Mouse (Mus musculus): ENCODE data around the gene Asf1b. TPM values are rescaled to one million over a fixed set of nuclear protein-coding genes. Genes with fewer than 3 reads are reported as not detected.

The Asf1b gene
- polyA plus RNA-seq, 1 experiment from 2014 or later: 55.8 TPM

- Histone ChIP-seq H3K4me1 (no peaks in the 10 kb centered on the region), H3K9ac (no peak overlapping the region), H3K4me3 (no peak overlapping the region), H3K27ac (no peak overlapping the region), H3K4me2 (no peak overlapping the region), H3K9me3 (no peaks in the 10 kb centered on the region), H3K27me3 (no peaks in the 10 kb centered on the region), H3K36me3 (peaks cover 98% of the 10 kb centered on the region)
- WGBS: 85% methylated on average over 5 of the region's 5 CpGs
- ATAC-seq (ENCODE audit: insufficient number of reproducible peaks, low FRiP score, low TSS enrichment, low read depth): no peak
Observed at GRCm38 (mm10) chr8:83934222-83934621, 21.1 kb upstream of the Asf1b start.

DNA sequence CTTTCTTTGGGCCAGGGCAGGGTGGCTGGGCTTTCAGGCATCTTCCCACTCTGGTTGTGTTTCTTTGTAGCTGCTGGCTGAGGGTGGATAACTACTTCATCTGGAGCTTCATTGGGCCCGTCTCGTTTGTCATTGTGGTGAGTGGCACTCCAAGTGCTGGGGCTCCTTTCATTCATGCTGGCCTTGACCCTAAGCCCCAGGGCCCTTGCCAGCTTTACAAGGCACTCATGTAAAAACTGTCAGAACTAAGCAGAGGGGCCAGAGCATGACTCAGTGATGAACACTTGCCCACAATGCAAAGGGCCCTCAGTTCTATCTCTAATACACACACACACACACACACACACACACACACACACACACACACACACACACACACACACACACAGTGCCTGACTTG lies 20.3 kb upstream of the Asf1b start:
- Histone ChIP-seq H3K27me3 (no peaks in the 10 kb centered on the region), H3K9ac (no peak overlapping the region), H3K27ac (no peak overlapping the region), H3K4me1 (no peaks in the 10 kb centered on the region), H3K36me3 (peaks cover 96% of the 10 kb centered on the region), H3K4me3 (no peak overlapping the region), H3K9me3 (no peaks in the 10 kb centered on the region), H3K4me2 (no peak overlapping the region)
- WGBS: 90% methylated on average over 2 of the region's 2 CpGs
- ATAC-seq (ENCODE audit: insufficient number of reproducible peaks, low FRiP score, low TSS enrichment, low read depth): no peak

GRCm38 (mm10) chr8:83935435-83935834 lies 19.9 kb upstream of the Asf1b start:
- Histone ChIP-seq H3K9me3 (no peaks in the 10 kb centered on the region), H3K9ac (no peak overlapping the region)

DNA sequence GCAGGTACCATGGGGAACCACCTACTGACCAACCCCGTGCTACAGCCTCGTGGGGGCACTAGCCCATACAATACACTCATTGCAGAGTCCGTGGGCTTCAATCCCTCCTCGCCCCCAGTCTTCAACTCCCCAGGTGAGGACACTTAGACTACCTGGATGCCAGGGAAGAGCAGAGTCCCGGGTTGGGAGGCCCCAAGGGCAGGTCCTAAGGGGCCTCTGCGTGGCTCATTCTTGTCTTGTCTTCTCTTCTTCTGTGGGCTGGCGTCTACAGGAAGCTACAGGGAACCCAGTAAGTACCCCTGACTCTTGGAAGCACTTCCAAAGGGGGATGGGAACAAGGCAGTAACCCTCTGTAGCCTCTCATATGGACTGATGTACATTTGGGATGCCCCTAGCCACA lies 17.7 kb upstream of the Asf1b start:
- no peak overlapping the region for H3K27ac ChIP-seq
- no peak overlapping the region for H3K4me2 ChIP-seq
- H3K9ac ChIP-seq: no peak overlapping the region
- H3K4me3 ChIP-seq: no peak overlapping the region
- WGBS: 93% methylated on average over 7 of the region's 7 CpGs
- H3K36me3 ChIP-seq: peaks cover 72% of the 10 kb centered on the region
- no peaks in the 10 kb centered on the region for H3K27me3 ChIP-seq
- ATAC-seq (ENCODE audit: insufficient number of reproducible peaks, low FRiP score, low TSS enrichment, low read depth): no peak
- no peaks in the 10 kb centered on the region for H3K9me3 ChIP-seq
- no peaks in the 10 kb centered on the region for H3K4me1 ChIP-seq

More at GRCm38 (mm10) chr8:83935435-83935834, 19.9 kb upstream of the Asf1b start:
- H3K4me3 ChIP-seq: no peak overlapping the region
- peaks cover 94% of the 10 kb centered on the region for H3K36me3 ChIP-seq
- no peak overlapping the region for H3K27ac ChIP-seq
- no peak overlapping the region for H3K4me2 ChIP-seq
- no peaks in the 10 kb centered on the region for H3K4me1 ChIP-seq
- no peaks in the 10 kb centered on the region for H3K27me3 ChIP-seq
- ATAC-seq (ENCODE audit: insufficient number of reproducible peaks, low FRiP score, low TSS enrichment, low read depth): no peak
- 92% methylated on average over 8 of the region's 8 CpGs for WGBS

DNA sequence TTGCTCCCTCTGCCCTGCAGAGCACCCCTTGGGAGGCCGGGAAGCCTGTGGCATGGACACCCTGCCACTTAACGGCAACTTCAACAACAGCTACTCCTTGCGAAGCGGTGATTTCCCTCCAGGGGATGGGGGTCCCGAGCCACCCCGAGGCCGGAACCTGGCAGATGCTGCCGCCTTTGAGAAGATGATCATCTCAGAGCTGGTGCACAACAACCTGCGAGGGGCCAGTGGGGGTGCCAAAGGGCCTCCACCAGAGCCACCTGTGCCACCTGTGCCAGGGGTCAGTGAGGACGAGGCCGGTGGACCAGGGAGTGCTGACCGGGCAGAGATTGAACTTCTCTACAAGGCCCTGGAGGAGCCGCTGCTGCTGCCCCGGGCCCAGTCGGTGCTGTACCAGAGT lies 17.0 kb upstream of the Asf1b start:
- Histone ChIP-seq H3K4me2 (no peak overlapping the region), H3K9ac (no peak overlapping the region), H3K36me3 (peaks cover 65% of the 10 kb centered on the region), H3K4me1 (no peaks in the 10 kb centered on the region), H3K27me3 (no peaks in the 10 kb centered on the region), H3K4me3 (no peak overlapping the region), H3K27ac (no peak overlapping the region), H3K9me3 (no peaks in the 10 kb centered on the region)
- 97% methylated on average over 15 of the region's 15 CpGs for WGBS
- ATAC-seq (ENCODE audit: insufficient number of reproducible peaks, low FRiP score, low TSS enrichment, low read depth): no peak

GRCm38 (mm10) chr8:83941066-83941677 lies 14.1 kb upstream of the Asf1b start:
- Histone ChIP-seq H3K27me3 (no peaks in the 10 kb centered on the region), H3K27ac (no peak overlapping the region), H3K4me1 (no peaks in the 10 kb centered on the region), H3K9me3 (no peaks in the 10 kb centered on the region), H3K4me2 (no peak overlapping the region), H3K4me3 (no peak overlapping the region), H3K9ac (no peak overlapping the region), H3K36me3 (peaks cover 38% of the 10 kb centered on the region)
- 73% methylated on average over 6 of the region's 6 CpGs for WGBS
- ATAC-seq (ENCODE audit: insufficient number of reproducible peaks, low FRiP score, low TSS enrichment, low read depth): no peak

DNA sequence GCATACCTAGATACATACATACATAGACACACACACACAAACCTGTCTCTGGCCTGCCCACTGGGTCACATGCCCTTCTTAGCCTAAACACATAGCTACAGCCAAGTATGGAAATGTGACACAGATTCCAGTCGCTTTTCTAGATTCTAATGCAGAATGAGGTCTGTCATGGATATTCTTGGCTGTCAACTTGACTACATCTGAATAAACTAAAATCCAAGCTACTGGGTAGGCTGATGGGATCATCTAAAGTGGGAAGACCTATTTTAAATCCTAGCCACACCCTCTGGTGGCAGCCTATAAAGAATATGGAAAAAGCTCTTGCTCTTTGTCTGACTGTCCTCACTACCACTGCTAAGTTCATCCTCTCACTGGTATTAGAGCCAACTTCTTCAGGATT lies 12.9 kb upstream of the Asf1b start:
- ATAC-seq (ENCODE audit: insufficient number of reproducible peaks, low FRiP score, low TSS enrichment, low read depth): no peak
- H3K36me3 ChIP-seq: peaks cover 25% of the 10 kb centered on the region
- H3K4me1 ChIP-seq: no peaks in the 10 kb centered on the region
- H3K4me3 ChIP-seq: no peak overlapping the region
- no peak overlapping the region for H3K27ac ChIP-seq
- no peaks in the 10 kb centered on the region for H3K9me3 ChIP-seq
- H3K27me3 ChIP-seq: no peaks in the 10 kb centered on the region
- WGBS: 96% methylated on average over 1 of the region's 1 CpGs
- no peak overlapping the region for H3K9ac ChIP-seq
- H3K4me2 ChIP-seq: no peak overlapping the region

GRCm38 (mm10) chr8:83945540-83945939 lies 9.8 kb upstream of the Asf1b start:
- H3K4me2 ChIP-seq: no peak overlapping the region
- WGBS: 68% methylated on average over 3 of the region's 3 CpGs
- H3K9me3 ChIP-seq: no peaks in the 10 kb centered on the region
- no peak for ATAC-seq (ENCODE audit: insufficient number of reproducible peaks, low FRiP score, low TSS enrichment, low read depth)
- no peak overlapping the region for H3K9ac ChIP-seq
- no peaks in the 10 kb centered on the region for H3K27me3 ChIP-seq
- no peaks in the 10 kb centered on the region for H3K36me3 ChIP-seq
- H3K27ac ChIP-seq: no peak overlapping the region
- H3K4me1 ChIP-seq: no peaks in the 10 kb centered on the region
- no peak overlapping the region for H3K4me3 ChIP-seq

- H3K9ac ChIP-seq: peak overlapping the region; percentile 37; the same call in 1 of the 2 replicates
- under 1% methylated on average over 14 of the region's 14 CpGs for WGBS
- no peaks in the 10 kb centered on the region for H3K27me3 ChIP-seq
- no peaks in the 10 kb centered on the region for H3K36me3 ChIP-seq
- H3K4me1 ChIP-seq: peaks cover 19% of the 10 kb centered on the region
- no peak overlapping the region for H3K27ac ChIP-seq
- H3K4me2 ChIP-seq: peak overlapping the region; percentile 90
- ATAC-seq (ENCODE audit: insufficient number of reproducible peaks, low FRiP score, low TSS enrichment, low read depth): no peak
- peak overlapping the region; percentile 65 for H3K4me3 ChIP-seq
- H3K9me3 ChIP-seq: no peaks in the 10 kb centered on the region
Observed at GRCm38 (mm10) chr8:83954749-83955105, 580 bp upstream of the Asf1b start.

- no peaks in the 10 kb centered on the region for H3K9me3 ChIP-seq
- peak overlapping the region; percentile 29 for H3K9ac ChIP-seq
- 2% methylated on average over 15 of the region's 15 CpGs for WGBS
- peak overlapping the region; percentile 65 for H3K4me3 ChIP-seq
- ATAC-seq (ENCODE audit: insufficient number of reproducible peaks, low FRiP score, low TSS enrichment, low read depth): no peak
- peak overlapping the region; percentile 90 for H3K4me2 ChIP-seq
- peaks cover 19% of the 10 kb centered on the region for H3K4me1 ChIP-seq
- H3K27me3 ChIP-seq: no peaks in the 10 kb centered on the region
- H3K36me3 ChIP-seq: no peaks in the 10 kb centered on the region
- H3K27ac ChIP-seq: peak overlapping the region; percentile 24; the same call in 1 of the 2 replicates
Observed at GRCm38 (mm10) chr8:83955958-83956218, 581 bp downstream of the Asf1b start.

DNA sequence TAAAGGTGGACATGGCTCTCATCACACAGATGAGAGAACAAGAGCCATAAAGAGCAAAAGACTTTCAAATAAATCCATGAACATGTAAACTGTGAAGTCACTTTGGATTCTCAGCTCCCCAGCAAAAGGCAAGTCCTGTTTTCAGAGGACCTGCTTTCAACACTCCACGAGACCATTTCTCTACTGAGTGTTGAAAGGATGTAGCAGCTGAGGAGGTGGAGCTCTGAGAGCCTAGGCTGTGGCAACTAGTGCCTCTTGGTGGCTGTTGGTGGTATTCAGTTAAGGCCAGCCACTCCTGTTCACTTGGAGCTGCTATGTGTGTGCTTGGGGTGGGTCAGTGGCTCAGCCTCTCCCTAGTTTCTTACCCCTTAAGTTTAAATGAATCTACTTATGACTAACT lies 1.5 kb downstream of the Asf1b start:
- H3K9me3 ChIP-seq: no peaks in the 10 kb centered on the region
- no peaks in the 10 kb centered on the region for H3K36me3 ChIP-seq
- WGBS: 23% methylated on average over 1 of the region's 1 CpGs
- peaks cover 19% of the 10 kb centered on the region for H3K4me1 ChIP-seq
- H3K27ac ChIP-seq: no peak overlapping the region
- H3K4me2 ChIP-seq: peak overlapping the region; percentile 90
- ATAC-seq (ENCODE audit: insufficient number of reproducible peaks, low FRiP score, low TSS enrichment, low read depth): no peak
- no peak overlapping the region for H3K9ac ChIP-seq
- H3K27me3 ChIP-seq: no peaks in the 10 kb centered on the region
- H3K4me3 ChIP-seq: peak overlapping the region; percentile 65; the same call in 1 of the 2 replicates

DNA sequence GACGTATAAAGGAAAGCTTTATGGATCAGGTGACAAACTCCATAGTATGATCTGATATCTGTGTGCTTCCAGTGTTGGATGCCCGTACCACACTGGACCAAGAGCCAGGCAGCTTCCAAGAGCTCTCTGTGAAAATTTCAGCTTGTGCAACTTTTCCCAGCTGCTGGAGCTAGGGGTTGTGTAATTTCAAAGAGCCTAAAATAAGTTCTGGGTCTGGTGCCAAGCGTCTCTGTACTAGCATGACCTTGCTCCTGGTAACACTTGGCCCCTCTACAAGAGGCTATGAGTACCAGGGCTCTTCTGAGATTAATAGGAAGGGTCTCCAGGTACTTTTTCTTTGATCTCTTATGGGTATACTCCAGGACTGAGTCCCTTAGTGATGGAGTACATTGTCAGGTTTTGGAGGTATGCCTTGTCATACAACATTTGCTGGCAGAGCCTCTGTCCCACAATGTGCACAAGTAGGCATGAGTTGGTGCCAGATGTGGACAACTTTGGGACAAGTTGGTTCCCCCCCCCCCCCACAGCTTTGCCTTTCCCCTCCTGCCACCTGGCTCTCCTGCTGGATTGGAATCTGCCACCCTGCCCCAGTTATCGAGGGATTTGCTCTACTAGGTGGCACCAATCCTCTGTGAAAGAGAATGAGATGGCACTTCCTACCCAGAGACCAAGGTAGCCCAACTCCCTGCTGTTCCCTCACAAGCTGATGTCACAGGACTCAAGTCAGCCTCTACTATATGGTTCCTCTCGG lies 8.9 kb downstream of the Asf1b start:
- Histone ChIP-seq H3K36me3 (peaks cover 15% of the 10 kb centered on the region; the same call in 1 of the 2 replicates), H3K9me3 (no peaks in the 10 kb centered on the region), H3K27ac (no peak overlapping the region), H3K4me3 (no peak overlapping the region), H3K27me3 (no peaks in the 10 kb centered on the region), H3K4me1 (no peaks in the 10 kb centered on the region), H3K4me2 (no peak overlapping the region), H3K9ac (no peak overlapping the region)
- ATAC-seq (ENCODE audit: insufficient number of reproducible peaks, low FRiP score, low TSS enrichment, low read depth): no peak
- WGBS: 89% methylated on average over 5 of the region's 5 CpGs
